Mouse (Mus musculus): ENCODE results near the gene Teddm1b.
"Not testable (repeated sequence)": the region's sequence is repeated elsewhere in the genome, so short reads cannot be mapped to it uniquely, and the experiment has no call there.

The Teddm1b gene

DNA sequence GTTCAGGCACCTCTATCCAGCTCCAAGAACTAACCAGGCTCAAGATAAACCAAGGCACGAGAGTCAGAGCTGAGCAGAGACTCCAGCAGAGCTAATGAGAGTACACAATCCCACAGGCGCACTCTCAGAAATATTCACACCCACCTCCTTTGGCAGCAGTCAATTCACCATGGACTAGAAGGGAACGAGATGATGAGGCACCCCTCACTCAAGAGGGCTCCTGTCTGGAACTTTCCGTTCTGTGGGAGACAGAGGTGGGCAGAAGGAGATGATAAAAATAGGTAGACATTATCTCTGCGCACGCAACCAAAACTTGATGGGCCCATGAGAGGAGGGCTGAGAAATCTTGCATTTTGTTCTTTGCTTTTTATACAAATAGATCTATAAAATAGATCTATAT is at the start of gene Teddm1b:
Gene Teddm1b, plus strand, starts transcription at position 301 of the 400 bp plus-strand sequence.
- no peak for DNase-seq (ENCODE audit: low spot score)

DNA sequence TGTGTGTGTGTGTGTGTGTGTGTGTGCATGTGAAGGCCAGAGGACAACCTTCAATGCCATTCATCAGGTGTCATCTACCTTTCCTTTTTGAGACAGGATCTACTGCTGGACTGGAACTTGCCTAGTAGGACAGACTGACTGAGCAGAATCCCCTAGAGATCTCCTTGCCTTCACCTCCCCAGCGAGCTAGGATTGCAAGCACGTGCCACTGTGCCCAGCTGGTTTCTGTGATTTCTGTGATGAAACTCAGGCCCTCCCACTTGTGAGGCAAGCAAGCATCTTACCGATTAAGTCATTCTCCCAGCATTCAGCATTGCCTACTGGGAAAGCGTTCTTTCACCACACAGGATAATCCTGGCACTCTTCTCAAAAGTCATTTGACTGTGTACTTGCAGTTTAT is 43.4 kb upstream of the Teddm1b start:
- no peak for DNase-seq (ENCODE audit: low spot score)

DNA sequence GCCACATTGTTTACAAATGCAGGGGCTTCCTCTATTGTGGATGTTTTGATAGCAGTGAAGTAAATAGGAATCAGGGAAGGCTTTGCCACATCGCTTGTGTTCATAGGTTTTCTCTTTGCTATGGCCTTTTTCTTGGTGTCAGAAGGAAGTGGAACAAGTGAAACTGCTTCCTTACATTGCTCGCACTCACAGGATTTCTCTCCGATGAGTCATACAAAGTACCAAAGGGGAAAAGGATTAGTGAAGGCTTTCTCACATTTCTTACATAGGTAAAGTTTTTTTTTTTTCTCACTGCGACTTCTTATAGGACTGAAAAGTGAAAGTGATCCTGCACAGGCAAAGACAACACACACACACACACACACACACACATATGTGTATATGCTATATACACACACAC is 38.1 kb upstream of the Teddm1b start:
- no peak for DNase-seq (ENCODE audit: low spot score)

DNA sequence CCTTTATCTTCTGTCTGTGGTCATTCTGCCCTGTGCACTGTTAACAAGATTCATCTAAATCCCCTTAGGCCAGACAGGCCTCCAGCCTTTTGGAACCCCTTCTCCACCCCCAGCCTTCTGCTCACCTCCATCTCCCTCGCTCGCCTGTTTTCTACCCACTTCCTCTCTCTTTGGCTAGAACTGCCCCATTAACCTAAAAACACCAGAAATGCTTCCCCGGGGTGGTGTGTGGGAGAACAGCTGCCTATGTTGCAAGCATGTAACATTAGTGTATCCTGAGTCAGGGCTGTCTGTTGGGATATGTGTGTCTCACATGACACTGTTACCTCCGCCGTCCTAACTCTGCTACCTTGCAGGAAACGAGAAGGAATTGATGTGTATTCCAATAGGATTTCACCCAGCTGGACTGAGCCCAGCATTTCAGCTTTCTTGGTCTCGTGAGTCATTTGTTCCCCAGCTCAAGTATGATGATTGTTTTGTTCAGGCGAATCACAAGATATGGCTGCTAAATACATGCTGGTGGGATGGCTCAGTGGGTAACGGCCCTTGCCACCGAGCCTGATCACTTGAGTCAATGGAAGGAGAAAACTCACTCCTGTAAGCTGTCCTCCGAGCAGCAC is 31.9 kb upstream of the Teddm1b start:
- no peak for DNase-seq (ENCODE audit: low spot score)

DNA sequence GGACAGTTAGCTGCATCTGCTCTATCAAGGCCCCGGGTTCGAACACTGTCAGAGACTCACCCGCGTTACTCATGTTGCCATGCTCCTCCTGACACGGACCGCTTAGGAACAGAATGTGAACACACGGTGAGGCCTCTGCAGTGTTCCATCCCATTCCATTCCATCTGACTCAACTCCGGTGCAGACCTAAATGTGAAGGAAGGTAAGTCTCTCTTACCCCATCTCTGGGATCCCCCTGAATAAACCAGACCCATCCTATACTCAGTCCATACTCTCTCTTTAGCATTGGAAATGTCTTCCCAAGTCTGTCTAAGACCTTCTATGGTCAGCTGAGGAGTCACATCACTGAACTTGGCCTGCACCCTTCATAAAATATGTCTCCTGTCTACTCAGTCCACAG is 30.1 kb upstream of the Teddm1b start, which contains the start of gene Rgsl1:
Gene Rgsl1, minus strand, starts transcription at position 101 of the 400 bp plus-strand sequence.
- DNase-seq (ENCODE audit: low spot score): no peak

DNA sequence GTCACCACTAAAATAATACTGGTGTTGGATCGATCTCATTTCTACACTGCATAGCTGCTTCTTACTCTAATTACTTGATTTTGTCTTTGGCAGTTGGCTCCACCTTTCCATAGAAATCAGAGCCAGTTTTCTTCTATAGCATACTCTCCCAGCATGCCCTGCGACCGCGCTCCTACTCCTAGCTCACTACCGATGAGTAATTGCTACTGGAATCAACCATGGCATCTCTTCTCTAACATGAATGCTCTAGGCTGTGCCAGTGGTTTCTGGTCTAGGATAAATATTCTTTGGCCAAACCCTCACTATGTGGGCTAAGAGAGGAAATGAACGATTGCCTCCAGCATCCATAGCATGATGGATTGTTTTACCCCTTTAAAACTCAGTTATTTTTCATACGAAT is 27.7 kb upstream of the Teddm1b start:
- no peak for DNase-seq (ENCODE audit: low spot score)

DNA sequence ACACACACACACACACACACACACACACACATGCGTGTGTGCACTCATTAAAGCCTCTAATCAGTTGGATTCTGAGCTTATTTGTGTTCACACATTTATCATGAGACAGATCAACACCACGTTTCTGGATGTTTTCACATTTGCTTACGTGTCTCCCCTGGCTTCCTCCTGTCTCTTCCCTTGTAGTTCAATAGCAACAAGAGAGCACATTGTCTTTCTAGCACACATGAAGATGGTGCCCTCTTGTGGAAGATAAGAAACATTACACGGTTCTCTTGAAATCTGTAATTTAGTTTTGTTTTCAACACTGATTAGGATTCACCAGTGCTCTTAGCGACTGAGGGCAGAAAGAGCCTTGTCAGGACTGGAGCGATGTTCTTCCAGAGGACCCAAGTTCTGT is 27.3 kb upstream of the Teddm1b start:
- peak; percentile 11 for DNase-seq (ENCODE audit: low spot score)

DNA sequence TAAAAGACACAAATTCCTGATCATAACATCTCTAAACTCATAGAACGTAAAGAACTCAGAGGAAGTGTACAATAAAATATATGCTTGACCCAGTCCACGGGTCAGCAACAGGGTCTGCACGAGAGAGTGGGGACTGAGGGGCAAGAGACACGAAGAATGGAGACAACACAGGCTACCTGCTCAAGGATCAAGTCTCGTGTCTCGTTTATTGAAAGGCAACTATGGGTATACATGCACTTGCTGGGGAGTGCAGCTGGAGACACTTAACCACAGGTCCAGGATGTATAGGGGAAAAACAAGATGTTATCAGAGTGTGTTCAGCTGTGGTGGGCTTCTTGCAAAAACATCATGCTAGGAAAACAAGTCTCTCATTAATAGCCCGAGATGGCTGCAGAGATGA is 21.4 kb upstream of the Teddm1b start:
- DNase-seq (ENCODE audit: low spot score): not testable (repeated sequence)

GRCm38 (mm10) chr1:153855946-153856345 is 18.2 kb upstream of the Teddm1b start:
- no peak for DNase-seq (ENCODE audit: low spot score)

GRCm38 (mm10) chr1:153880391-153880790 is 6.2 kb downstream of the Teddm1b start:
- DNase-seq (ENCODE audit: low spot score): not testable (repeated sequence)

- no peak for DNase-seq (ENCODE audit: low spot score)
These were observed 12.0 kb downstream of the Teddm1b start for GRCm38 (mm10) chr1:153886024-153886633.

GRCm38 (mm10) chr1:153890121-153890520 is 16.0 kb downstream of the Teddm1b start:
- no peak for DNase-seq (ENCODE audit: low spot score)

- no peak for DNase-seq (ENCODE audit: low spot score)
These were observed 17.3 kb downstream of the Teddm1b start, which contains the start of gene Teddm1a for GRCm38 (mm10) chr1:153891442-153891841. Teddm1a (plus strand) TSS chr1:153891742.

DNA sequence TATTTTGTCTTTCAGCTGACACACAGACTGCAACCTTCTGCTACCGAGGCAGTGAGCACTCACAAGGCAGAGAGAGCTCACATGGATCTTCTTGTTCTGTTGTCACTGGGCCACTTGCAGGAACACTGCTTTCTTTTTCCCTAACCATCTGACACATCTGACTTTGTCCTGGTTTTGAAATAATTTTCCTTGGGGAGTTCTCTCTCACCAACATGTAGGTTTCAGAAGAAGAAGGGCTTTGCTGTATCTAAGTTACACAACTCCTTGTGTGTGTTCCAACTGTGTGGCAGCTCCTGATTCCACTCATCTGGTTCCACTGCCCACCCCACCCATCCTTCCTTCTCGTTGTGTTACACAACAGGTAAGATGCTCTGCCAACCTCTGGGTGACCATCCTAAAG is 19.6 kb downstream of the Teddm1b start:
- DNase-seq (ENCODE audit: low spot score): no peak

GRCm38 (mm10) chr1:153894201-153894893 is 20.2 kb downstream of the Teddm1b start:
- no peak for DNase-seq (ENCODE audit: low spot score)

GRCm38 (mm10) chr1:153894979-153895378 is 20.8 kb downstream of the Teddm1b start:
- peak; percentile 83 for DNase-seq (ENCODE audit: low spot score)

DNA sequence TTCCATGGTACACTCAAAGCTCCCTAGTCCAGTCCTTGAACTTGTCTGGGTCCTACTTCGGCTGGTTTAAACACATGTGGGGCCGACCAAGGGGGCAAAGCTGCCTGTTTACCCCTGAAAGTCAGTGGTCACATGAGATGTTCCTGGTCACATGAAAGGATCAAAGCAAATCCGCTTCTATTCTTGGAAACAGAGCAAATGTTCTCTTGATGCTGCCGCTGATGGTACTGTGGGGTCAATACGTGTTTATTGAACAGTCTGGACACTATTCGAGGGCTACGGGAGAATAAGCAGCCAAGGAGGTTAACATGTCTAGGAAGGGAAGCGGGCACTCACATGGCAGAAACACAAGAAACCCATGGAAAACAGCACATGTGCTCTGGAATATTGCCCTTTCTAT is 23.1 kb downstream of the Teddm1b start:
- no peak for DNase-seq (ENCODE audit: low spot score)

DNA sequence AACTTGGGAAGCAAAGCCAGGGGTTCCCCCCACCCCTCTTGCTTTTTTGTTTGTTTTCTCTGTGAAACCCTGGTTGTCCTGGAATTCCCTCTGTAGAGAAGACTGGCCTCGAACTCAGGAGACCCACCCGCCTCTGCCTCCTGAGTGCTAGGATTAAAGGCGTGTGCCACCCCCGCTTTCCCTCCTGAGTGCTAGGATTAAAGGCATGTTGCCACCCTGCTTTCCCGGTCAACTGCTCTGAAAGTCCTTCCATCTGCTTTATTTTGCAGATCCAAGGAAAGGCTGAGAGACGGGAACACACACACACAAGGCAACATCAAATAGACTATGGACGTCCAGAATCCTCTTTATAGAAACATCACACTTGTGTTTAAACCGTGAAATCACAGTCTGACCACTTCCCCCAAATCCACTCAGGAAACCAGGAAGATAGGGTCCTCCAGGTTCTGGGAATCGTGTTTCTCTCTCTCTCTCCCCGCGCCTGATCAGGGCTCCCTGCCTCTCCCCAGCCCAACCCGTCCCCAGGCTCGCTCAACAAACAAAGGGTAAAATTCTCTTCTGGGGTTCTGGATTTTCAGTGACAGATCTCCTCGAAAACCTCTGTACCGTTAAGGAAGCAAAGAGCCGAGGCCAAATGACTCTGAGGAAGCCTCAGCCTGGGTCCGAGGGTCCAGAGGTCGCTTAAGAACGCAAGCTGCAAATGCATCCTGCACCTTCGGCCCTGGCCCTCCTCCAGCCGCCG is 25.0 kb downstream of the Teddm1b start:
- DNase-seq (ENCODE audit: low spot score): no peak

GRCm38 (mm10) chr1:153899731-153900380 is 25.7 kb downstream of the Teddm1b start, which contains the start of the genes Glul and Teddm2:
Glul (plus strand) TSS chr1:153899944.
Teddm2 (minus strand) TSS chr1:153900228.
- DNase-seq (ENCODE audit: low spot score): peak; percentile 95

GRCm38 (mm10) chr1:153900381-153900780 is 26.2 kb downstream of the Teddm1b start:
- DNase-seq (ENCODE audit: low spot score): no peak

GRCm38 (mm10) chr1:153900860-153901730 is 26.9 kb downstream of the Teddm1b start:
- no peak for DNase-seq (ENCODE audit: low spot score)

All from layer of hippocampus, adult 11-12 months (tissue).